Mouse (Mus musculus) stomach, embryonic 16.5 days (tissue): ENCODE measurements around the gene G6pc3. TPM values are rescaled to one million over a fixed set of nuclear protein-coding genes. Genes with fewer than 3 reads are reported as not detected.

ENCODE experiments used
- ATAC-seq: fragments of 200-750 bp; cut with Nextera tagmentation; 2 replicates; pipeline ENCODE4 v1.8.0; 2017; ENCODE audit warnings: moderate number of reproducible peaks, moderate TSS enrichment; ENCODE audit not compliant: insufficient read depth, low FRiP score
- H3K27ac ChIP-seq: fragments of 300-500 bp; sonication (generic); 2 replicates; pipeline ENCODE4 v1.5.1; 2014; ENCODE audit warnings: low read length
- H3K27me3 ChIP-seq: fragments of 300-500 bp; sonication (generic); 2 replicates; pipeline ENCODE4 v1.6.1; 2014; ENCODE audit warnings: low read length, control low read depth, mixed read lengths; ENCODE audit not compliant: control insufficient read depth, insufficient read depth
- H3K36me3 ChIP-seq: fragments of 300-500 bp; sonication (generic); 2 replicates; pipeline ENCODE4 v1.6.1; 2014; ENCODE audit warnings: low read length; ENCODE audit not compliant: control insufficient read depth, insufficient read depth
- H3K4me1 ChIP-seq: fragments of 300-500 bp; sonication (generic); 2 replicates; pipeline ENCODE4 v1.6.1; 2014; ENCODE audit warnings: low read length, control low read depth, mixed read lengths; ENCODE audit not compliant: control insufficient read depth, insufficient read depth
- H3K4me2 ChIP-seq: fragments of 300-500 bp; sonication (generic); 2 replicates; pipeline ENCODE4 v1.6.1; 2014; ENCODE audit warnings: low read depth, low read length, mixed read lengths
- H3K4me3 ChIP-seq: fragments of 300-500 bp; sonication (generic); replicated peaks from 2 replicates; pipeline ENCODE4 v1.5.1; 2014; ENCODE audit warnings: mild to moderate bottlenecking, low read length
- H3K9ac ChIP-seq: fragments of 300-500 bp; sonication (generic); 2 replicates; pipeline ENCODE4 v1.6.1; 2014; ENCODE audit warnings: low read length
- H3K9me3 ChIP-seq: fragments of 300-500 bp; sonication (generic); replicated peaks from 2 replicates; pipeline ENCODE4 v1.6.1; 2016; ENCODE audit warnings: low read length, control low read depth; ENCODE audit not compliant: control insufficient read depth
- WGBS: fragments of 180-500 bp; shearing (Covaris S2); extraction: QIAGEN DNeasy Blood & Tissue Kit; methylation state at CpG from one replicate; pipeline ENCODE4 v1.1.7; 2014; 5-methylcytosine and 5-hydroxymethylcytosine counted together
- polyA plus RNA-seq: library from polyadenylated mRNA; unstranded; fragments of >200 nt; fragmentation: Nextera tagmentation; extraction: Ambion mirVana; gene quantifications from 2 replicates; pipeline ENCODE4 v1.2.1, GENCODE M21; 2015

G6pc3 gene
- polyA plus RNA-seq, 1 experiment from 2014 or later: 28.7 TPM

DNA sequence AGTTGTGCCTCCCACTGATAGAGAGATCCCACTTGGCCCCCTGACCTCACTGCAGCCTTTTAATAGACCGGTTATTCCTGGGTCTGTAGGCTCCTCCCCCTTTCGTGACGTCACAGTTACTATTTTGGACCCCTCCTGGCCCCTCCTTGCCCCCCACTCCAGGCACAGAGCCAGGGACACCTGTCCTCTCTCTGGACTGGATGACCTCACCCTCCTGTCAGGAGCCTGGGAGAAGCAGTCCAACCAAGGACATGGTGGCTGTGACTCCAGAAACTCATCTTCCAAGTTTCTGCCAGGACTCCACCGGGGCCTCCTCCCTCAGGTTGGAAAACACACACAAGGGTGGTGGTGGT lies 30.6 kb downstream of the G6pc3 start:
- Histone ChIP-seq H3K27ac (peak overlapping the region; percentile 91), H3K4me3 (no peak overlapping the region), H3K9ac (peak overlapping the region; percentile 33; the same call in 1 of the 2 replicates), H3K4me1 (peaks cover 81% of the 10 kb centered on the region), H3K4me2 (no peak overlapping the region), H3K9me3 (no peaks in the 10 kb centered on the region), H3K36me3 (no peaks in the 10 kb centered on the region), H3K27me3 (no peaks in the 10 kb centered on the region)
- WGBS: 44% methylated on average over 4 of the region's 4 CpGs
- ATAC-seq: no peak

- Histone ChIP-seq H3K27ac (peak overlapping the region; percentile 91), H3K36me3 (no peaks in the 10 kb centered on the region), H3K9ac (no peak overlapping the region), H3K4me1 (peaks cover 81% of the 10 kb centered on the region), H3K4me3 (no peak overlapping the region), H3K27me3 (no peaks in the 10 kb centered on the region), H3K9me3 (no peaks in the 10 kb centered on the region), H3K4me2 (no peak overlapping the region)
- ATAC-seq: no peak
- WGBS: 55% methylated on average over 6 of the region's 6 CpGs
Measured at GRCm38 (mm10) chr11:102220451-102220850, 31.0 kb downstream of the G6pc3 start.

GRCm38 (mm10) chr11:102221243-102221953 lies 32.0 kb downstream of the G6pc3 start:
- 83% methylated on average over 8 of the region's 8 CpGs for WGBS
- Histone ChIP-seq H3K9me3 (no peaks in the 10 kb centered on the region), H3K27ac (no peak overlapping the region), H3K4me3 (no peak overlapping the region), H3K27me3 (no peaks in the 10 kb centered on the region), H3K4me2 (no peak overlapping the region), H3K4me1 (peaks cover 81% of the 10 kb centered on the region), H3K9ac (no peak overlapping the region), H3K36me3 (no peaks in the 10 kb centered on the region)
- ATAC-seq: no peak

DNA sequence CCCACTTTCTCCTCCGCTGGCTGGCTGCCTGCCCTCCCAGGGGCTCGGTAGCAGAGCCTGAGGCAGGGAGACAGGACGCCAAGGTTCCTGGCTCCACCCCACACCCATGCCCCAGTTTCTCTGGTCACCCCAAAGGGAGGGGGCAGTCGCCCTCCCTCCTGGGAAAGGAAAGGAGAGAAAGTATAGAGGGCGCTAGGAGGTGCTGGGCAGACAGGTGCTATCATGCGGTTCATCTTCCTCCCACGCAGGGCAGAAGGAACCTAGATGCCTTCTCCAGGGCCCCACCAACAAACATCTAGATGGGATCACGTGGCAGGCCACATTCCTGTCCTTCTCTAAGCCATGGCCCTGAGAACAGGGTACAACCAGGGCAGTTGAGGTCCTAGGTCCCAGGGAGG lies 32.5 kb downstream of the G6pc3 start:
- H3K27me3 ChIP-seq: no peaks in the 10 kb centered on the region
- no peaks in the 10 kb centered on the region for H3K9me3 ChIP-seq
- peaks cover 78% of the 10 kb centered on the region for H3K4me1 ChIP-seq
- ATAC-seq: no peak
- H3K9ac ChIP-seq: no peak overlapping the region
- H3K27ac ChIP-seq: no peak overlapping the region
- H3K36me3 ChIP-seq: no peaks in the 10 kb centered on the region
- no peak overlapping the region for H3K4me3 ChIP-seq
- WGBS: 66% methylated on average over 8 of the region's 8 CpGs
- no peak overlapping the region for H3K4me2 ChIP-seq

- no peak for ATAC-seq
- WGBS: 34% methylated on average over 6 of the region's 6 CpGs
- H3K27me3 ChIP-seq: no peaks in the 10 kb centered on the region
- H3K4me3 ChIP-seq: no peak overlapping the region
- H3K9ac ChIP-seq: 0 out of 2 replicates have a peak overlapping the region, but pooled peaks have one; percentile 27
- no peaks in the 10 kb centered on the region for H3K36me3 ChIP-seq
- H3K4me1 ChIP-seq: peaks cover 77% of the 10 kb centered on the region
- H3K4me2 ChIP-seq: no peak overlapping the region
- no peaks in the 10 kb centered on the region for H3K9me3 ChIP-seq
- no peak overlapping the region for H3K27ac ChIP-seq
Measured at GRCm38 (mm10) chr11:102223166-102223565, 33.7 kb downstream of the G6pc3 start.

DNA sequence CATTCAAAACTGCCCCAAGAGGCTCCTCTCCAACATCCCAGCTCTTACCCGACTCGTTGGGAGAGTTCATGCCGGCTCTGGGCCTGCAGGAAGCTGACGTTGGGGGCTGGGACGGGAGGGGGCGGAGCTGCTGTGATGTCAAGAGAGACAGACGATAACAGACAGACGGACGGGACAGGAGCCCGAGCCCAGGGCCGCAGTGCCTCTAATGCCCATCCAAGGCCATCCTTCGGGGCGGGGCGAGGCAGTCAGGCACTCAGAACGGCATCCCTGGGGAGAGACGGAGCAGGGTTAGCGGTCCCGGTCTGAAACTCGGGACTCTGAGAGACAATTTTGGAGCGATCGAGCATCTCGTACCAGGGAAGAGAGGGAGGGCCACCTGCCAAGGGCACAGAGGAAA lies 35.3 kb downstream of the G6pc3 start:
- H3K4me1 ChIP-seq: peaks cover 76% of the 10 kb centered on the region

DNA sequence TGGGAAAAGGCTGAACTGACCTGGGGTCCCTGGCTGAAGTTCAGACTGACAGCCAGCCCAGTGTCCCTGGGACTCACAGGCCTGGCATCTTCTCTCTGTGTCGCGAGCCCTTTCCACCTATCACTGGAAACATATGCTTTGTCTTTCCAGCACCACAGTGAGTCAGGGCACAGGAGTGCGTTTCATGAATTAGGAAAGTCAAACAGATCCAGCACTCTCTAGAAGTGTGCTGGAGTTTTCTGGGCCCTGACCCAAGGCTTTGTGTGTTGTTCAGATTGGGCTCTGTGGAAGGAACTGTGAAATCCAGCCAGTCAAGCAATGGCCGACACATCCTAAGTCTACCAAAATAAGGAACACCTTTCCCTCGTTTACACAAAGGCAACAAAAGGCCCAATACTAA lies 35.8 kb downstream of the G6pc3 start:
- no peak for ATAC-seq
- H3K9me3 ChIP-seq: no peaks in the 10 kb centered on the region
- no peak overlapping the region for H3K4me2 ChIP-seq
- H3K36me3 ChIP-seq: no peaks in the 10 kb centered on the region
- H3K4me1 ChIP-seq: peaks cover 70% of the 10 kb centered on the region
- no peaks in the 10 kb centered on the region for H3K27me3 ChIP-seq
- no peak overlapping the region; the same call in 1 of the 2 replicates for H3K9ac ChIP-seq
- H3K4me3 ChIP-seq: no peak overlapping the region
- H3K27ac ChIP-seq: peak overlapping the region; percentile 32; the same call in 1 of the 2 replicates
- 43% methylated on average over 5 of the region's 5 CpGs for WGBS

More for the DNA sequence above, 35.3 kb downstream of the G6pc3 start:
- Histone ChIP-seq H3K36me3 (no peaks in the 10 kb centered on the region), H3K27ac (peak overlapping the region; percentile 32; the same call in 1 of the 2 replicates), H3K9ac (peak overlapping the region; percentile 58), H3K9me3 (no peaks in the 10 kb centered on the region), H3K27me3 (no peaks in the 10 kb centered on the region), H3K4me3 (peak overlapping the region; percentile 18), H3K4me2 (peak overlapping the region; percentile 44)
- WGBS: 15% methylated on average over 22 of the region's 22 CpGs
- ATAC-seq: no peak

- Histone ChIP-seq H3K9ac (0 out of 2 replicates have a peak overlapping the region, but pooled peaks have one; percentile 1), H3K4me1 (peaks cover 68% of the 10 kb centered on the region), H3K36me3 (no peaks in the 10 kb centered on the region), H3K4me2 (no peak overlapping the region), H3K4me3 (no peak overlapping the region), H3K9me3 (no peaks in the 10 kb centered on the region), H3K27me3 (no peaks in the 10 kb centered on the region), H3K27ac (peak overlapping the region; percentile 32; the same call in 1 of the 2 replicates)
- ATAC-seq: no peak
- WGBS: 69% methylated on average over 12 of the region's 12 CpGs
Measured at GRCm38 (mm10) chr11:102226067-102226978, 36.9 kb downstream of the G6pc3 start.
